Comparison of ENCODE assay signal across 22 mouse cellular contexts in the genomic region with DNA sequence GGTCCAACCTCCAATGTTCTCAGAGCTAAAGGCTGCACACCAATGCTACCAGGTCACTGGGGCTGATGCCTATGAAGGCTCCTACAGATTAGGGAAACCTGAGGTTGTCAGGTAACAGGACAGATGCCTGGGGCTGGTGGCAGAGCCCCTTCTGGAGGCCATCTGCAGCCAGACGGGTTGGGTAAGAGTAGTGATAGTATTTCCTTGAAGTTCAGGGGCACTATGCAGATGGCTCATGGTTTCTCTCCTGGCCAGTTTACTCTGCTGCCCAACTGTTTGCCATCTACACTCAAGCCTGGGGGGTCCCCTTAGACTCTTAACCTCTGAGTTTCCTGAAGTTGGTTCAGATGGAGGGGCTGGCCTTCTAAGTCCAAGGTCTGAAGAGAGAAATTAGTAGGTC. TPM values are rescaled to one million over a fixed set of nuclear protein-coding genes. Genes with fewer than 3 reads are reported as not detected.
A peak's percentile ranks its signal among the peaks of the same experiment; 100 is the strongest.
DNase-seq lines count a peak whose midpoint lies in the region; ATAC-seq lines count a peak whose summit lies in the region.
"Had no signal": no experiment of that assay in that cellular context is flagged by ENCODE, and none has a peak within 500 bp of the region (broad histone marks: within the 10 kb centered on the region; RNA-seq: fewer than 3 reads in every experiment).

No protein-coding gene starts in this region.

- no peaks in the 10 kb centered on the region; the same call in 1 of the 2 replicates for H3K27me3 ChIP-seq in heart, embryonic 11.5 days (ENCODE audit: control insufficient read depth, insufficient read depth, low read length)
- no peaks in the 10 kb centered on the region for H3K27me3 ChIP-seq in intestine, embryonic 14.5 days (replicated peaks; ENCODE audit: control insufficient read depth, insufficient read depth, low read length)
- H3K27me3 ChIP-seq in intestine, embryonic 15.5 days (replicated peaks), result no peaks in the 10 kb centered on the region
- H3K27me3 ChIP-seq: embryonic facial prominence, embryonic 12.5 days; forebrain, embryonic 13.5 days; forebrain, embryonic 15.5 days; Patski had no signal

- no peak overlapping the region for H3K4me3 ChIP-seq in heart, embryonic 11.5 days (ENCODE audit: low read depth, low read length)
- H3K4me3 ChIP-seq in intestine, embryonic 14.5 days (ENCODE audit: low read depth, low read length), result no peak overlapping the region
- no peak overlapping the region for H3K4me3 ChIP-seq in intestine, embryonic 15.5 days (replicated peaks)
- H3K4me3 ChIP-seq: embryonic facial prominence, embryonic 10.5 days; embryonic facial prominence, embryonic 12.5 days; forebrain, embryonic 13.5 days; forebrain, embryonic 15.5 days had no signal

- H3K4me1 ChIP-seq in heart, embryonic 11.5 days (ENCODE audit: control insufficient read depth, insufficient read depth, low read length), result 0 out of 2 replicates have a peak, but pooled peaks cover under 1% of the 10 kb centered on the region
- H3K4me1 ChIP-seq in intestine, embryonic 14.5 days (replicated peaks; ENCODE audit: control insufficient read depth, insufficient read depth, low read length), result no peaks in the 10 kb centered on the region
- no peaks in the 10 kb centered on the region for H3K4me1 ChIP-seq in intestine, embryonic 15.5 days (replicated peaks)
- H3K4me1 ChIP-seq: embryonic facial prominence, embryonic 12.5 days; forebrain, embryonic 13.5 days; forebrain, embryonic 15.5 days had no signal

- no peak for ATAC-seq in heart, embryonic 11.5 days (replicated peaks; ENCODE audit: insufficient number of reproducible peaks, low FRiP score, low TSS enrichment)
- no peak for ATAC-seq in intestine, embryonic 14.5 days (replicated peaks; ENCODE audit: low FRiP score, low TSS enrichment, low read depth)
- ATAC-seq in intestine, embryonic 15.5 days, result no peak
- ATAC-seq: activated CD4-positive, CD25-positive, alpha-beta regulatory T cell, adult 4 months; CD4-positive, CD25-positive, alpha-beta regulatory T cell, adult 4 months; forebrain, embryonic 13.5 days; forebrain, embryonic 15.5 days; Patski had no signal

- no peak overlapping the region for H3K4me2 ChIP-seq in heart, embryonic 11.5 days
- no peak overlapping the region for H3K4me2 ChIP-seq in intestine, embryonic 14.5 days (ENCODE audit: low read length)
- H3K4me2 ChIP-seq in intestine, embryonic 15.5 days (replicated peaks), result no peak overlapping the region
- H3K4me2 ChIP-seq: embryonic facial prominence, embryonic 12.5 days; forebrain, embryonic 13.5 days; forebrain, embryonic 15.5 days had no signal

- H3K27ac ChIP-seq in heart, embryonic 11.5 days (ENCODE audit: low read depth, low read length), result no peak overlapping the region
- H3K27ac ChIP-seq in intestine, embryonic 14.5 days (ENCODE audit: low read depth), result no peak overlapping the region
- no peak overlapping the region for H3K27ac ChIP-seq in intestine, embryonic 15.5 days
- H3K27ac ChIP-seq: embryonic facial prominence, embryonic 10.5 days; embryonic facial prominence, embryonic 12.5 days; forebrain, embryonic 13.5 days; forebrain, embryonic 15.5 days had no signal

- 81% methylated on average over 1 of the region's 1 CpGs for WGBS in heart, embryonic 11.5 days (ENCODE audit: insufficient replicate concordance)
- WGBS in intestine, embryonic 14.5 days, result 78% methylated on average over 1 of the region's 1 CpGs
- 91% methylated on average over 1 of the region's 1 CpGs for WGBS in intestine, embryonic 15.5 days

- no peak overlapping the region for H3K9ac ChIP-seq in heart, embryonic 11.5 days (ENCODE audit: low read depth, low read length)
- H3K9ac ChIP-seq in intestine, embryonic 14.5 days (ENCODE audit: low read length), result no peak overlapping the region
- H3K9ac ChIP-seq in intestine, embryonic 15.5 days, result no peak overlapping the region
- H3K9ac ChIP-seq: embryonic facial prominence, embryonic 12.5 days; forebrain, embryonic 13.5 days; forebrain, embryonic 15.5 days had no signal

- no peaks in the 10 kb centered on the region for H3K9me3 ChIP-seq in heart, embryonic 11.5 days (replicated peaks; ENCODE audit: control insufficient read depth, low read length)
- no peaks in the 10 kb centered on the region for H3K9me3 ChIP-seq in intestine, embryonic 14.5 days (ENCODE audit: control insufficient read depth, low read length)
- H3K9me3 ChIP-seq in intestine, embryonic 15.5 days, result no peaks in the 10 kb centered on the region
- H3K9me3 ChIP-seq: embryonic facial prominence, embryonic 10.5 days; embryonic facial prominence, embryonic 12.5 days; forebrain, embryonic 13.5 days; forebrain, embryonic 15.5 days; G1E had no signal

- no peaks in the 10 kb centered on the region for H3K36me3 ChIP-seq in heart, embryonic 11.5 days (ENCODE audit: control insufficient read depth, insufficient read depth, low read length)
- H3K36me3 ChIP-seq in intestine, embryonic 14.5 days (ENCODE audit: control insufficient read depth, insufficient read depth, low read length), result peaks cover 6% of the 10 kb centered on the region
- no peaks in the 10 kb centered on the region; the same call in 1 of the 2 replicates for H3K36me3 ChIP-seq in intestine, embryonic 15.5 days
- H3K36me3 ChIP-seq: forebrain, embryonic 15.5 days; G1E had no signal

- DNase-seq in heart, adult 11 months, result peak; percentile 86
- peak; percentile 38 for DNase-seq in intestine, embryonic 14.5 days (ENCODE audit: low spot score)
- peak; percentile 2 for DNase-seq in thymus, postnatal 4 days
- DNase-seq in thymus, postnatal 25 days, result no peak
- DNase-seq: adrenal gland, adult 8-10 months; adrenal gland, postnatal 14 days; adrenal gland, postnatal 36 days; B cell, adult 2 months; cerebellum, adult 11-12 months; cerebellum, adult 2 months; cerebellum, adult 9-10 months; cerebellum, postnatal 10 days had no signal

RNA-seq across cellular contexts. Expression of a gene that starts 40.2 kb away (rescaled TPM):
- 16.3 and 22.1 TPM in 2 replicates for polyA plus RNA-seq in heart, embryonic 11.5 days (2014; fragmentation: Nextera tagmentation; extraction: Ambion mirVana)
- 309 and 317 TPM in 2 replicates for polyA plus RNA-seq in intestine, embryonic 14.5 days (2014; fragmentation: Nextera tagmentation; extraction: Ambion mirVana)
- polyA plus RNA-seq in intestine, embryonic 15.5 days (2015; fragmentation: Nextera tagmentation; extraction: Ambion mirVana), result 317 and 323 TPM in 2 replicates
- polyA plus RNA-seq: activated CD4-positive, CD25-positive, alpha-beta regulatory T cell, adult 4 months; CD4-positive, CD25-positive, alpha-beta regulatory T cell, adult 4 months; G1E had no signal

Comparison
In these comparisons a context has a peak if more than half of its experiments do, and no peak if none do; other contexts are left out.
1. RNA of a gene that starts 40.2 kb away (polyA plus RNA-seq): 317 to 323 TPM in intestine, embryonic 15.5 days and 309 to 317 TPM in intestine, embryonic 14.5 days; 16.3 to 22.1 TPM in heart, embryonic 11.5 days; every median in the first group is over 10 times any median in the second.